Mouse (Mus musculus) C2C12 (cell line): ENCODE measurements around the gene Rgs7bp. TPM values are rescaled to one million over a fixed set of nuclear protein-coding genes. Genes with fewer than 3 reads are reported as not detected.

Experiments used
- H3K27me3 ChIP-seq: one replicate; pipeline ENCODE4 v1.6.1; 2011; ENCODE audit not compliant: control insufficient read depth, insufficient read depth, insufficient read length
- H3K36me3 ChIP-seq: one replicate; pipeline ENCODE4 v1.6.1; 2011; ENCODE audit not compliant: control insufficient read depth, insufficient read depth
- H3K4me3 ChIP-seq: one replicate; pipeline ENCODE4 v1.5.1; 2011; ENCODE audit warnings: mild to moderate bottlenecking, control low read depth; ENCODE audit not compliant: poor library complexity, insufficient read depth, severe bottlenecking
- H3K79me2 ChIP-seq: one replicate; pipeline ENCODE4 v1.6.1; 2011; ENCODE audit not compliant: control insufficient read depth, insufficient read depth
- H3K79me3 ChIP-seq: one replicate; pipeline ENCODE4 v1.6.1; 2011; ENCODE audit warnings: low read depth, control low read depth
- H3ac ChIP-seq: one replicate; pipeline ENCODE3; 2011; ENCODE audit warnings: low read depth; ENCODE audit not compliant: control insufficient read depth, insufficient read length
- CEBPB ChIP-seq: IDR thresholded peaks from one replicate; pipeline ENCODE4 v1.6.1; 2011; ENCODE audit warnings: low read depth, mild to moderate bottlenecking, control low read depth, moderate library complexity
- CTCF ChIP-seq: IDR thresholded peaks from one replicate; pipeline ENCODE4 v1.5.1; 2011; ENCODE audit not compliant: control insufficient read depth, insufficient read depth, insufficient read length
- FOSL1 ChIP-seq: IDR thresholded peaks from one replicate; pipeline ENCODE4 v1.8.0; 2011; ENCODE audit warnings: mild to moderate bottlenecking, low read length; ENCODE audit not compliant: poor library complexity, insufficient read depth, severe bottlenecking
- MAX ChIP-seq: IDR thresholded peaks from one replicate; pipeline ENCODE4 v1.6.1; 2011; ENCODE audit warnings: mild to moderate bottlenecking, control low read depth
- MYOD1 ChIP-seq: IDR thresholded peaks from one replicate; pipeline ENCODE4 v1.6.1; 2011; ENCODE audit warnings: low read depth; ENCODE audit not compliant: control insufficient read depth, insufficient read length
- MYOG ChIP-seq: IDR thresholded peaks from one replicate; pipeline ENCODE4 v1.6.1; 2011; ENCODE audit not compliant: control insufficient read depth, insufficient read length; ENCODE audit errors: extremely low read depth
- USF1 ChIP-seq: IDR thresholded peaks from one replicate; pipeline ENCODE4 v1.6.1; 2011; ENCODE audit warnings: low read depth, mild to moderate bottlenecking, control low read depth, moderate library complexity
- polyA plus RNA-seq: library from polyadenylated mRNA; unstranded; fragments of >200 nt; fragmentation: generic; extraction: Trizol; gene quantifications from one replicate; pipeline ENCODE4 v1.2.1, GENCODE M21; 2012; ENCODE audit warnings: missing spikeins

Gene Rgs7bp
- polyA plus RNA-seq, 1 experiment = not detected

- TF ChIP-seq CTCF = no peak
- TF ChIP-seq FOSL1 = no peak
- no peak for TF ChIP-seq MYOD1
- no peak for TF ChIP-seq MYOG
- TF ChIP-seq CEBPB = no peak
- no peak for TF ChIP-seq MAX
- TF ChIP-seq USF1 = no peak
- H3K27me3 ChIP-seq = no peaks in the 10 kb centered on the region
- no peak overlapping the region for H3ac ChIP-seq
- no peak overlapping the region for H3K4me3 ChIP-seq
- no peaks in the 10 kb centered on the region for H3K79me2 ChIP-seq
- H3K79me3 ChIP-seq = no peaks in the 10 kb centered on the region
- no peaks in the 10 kb centered on the region for H3K36me3 ChIP-seq
These were observed 6.1 kb downstream of the Rgs7bp start for GRCm38 (mm10) chr13:105048662-105049061.

DNA sequence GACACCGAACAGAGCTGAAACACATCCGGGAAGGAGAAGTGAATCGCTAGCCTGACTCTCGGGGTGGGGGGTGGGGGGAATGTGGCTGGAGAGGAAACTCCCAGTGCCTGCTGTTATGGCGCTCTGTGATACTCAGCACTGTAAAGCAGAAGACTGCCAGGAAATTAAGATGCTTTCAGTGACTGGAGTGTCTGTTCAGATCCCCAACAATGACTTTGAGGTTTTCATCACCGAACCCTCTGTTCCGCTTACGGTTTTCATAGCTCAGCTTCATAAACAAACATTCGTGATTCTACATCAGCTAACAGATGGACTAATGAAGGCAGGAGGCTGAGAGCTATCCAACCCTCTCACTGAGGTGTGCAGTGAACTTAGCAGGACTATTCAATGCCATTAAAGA, 7.4 kb downstream of the Rgs7bp start:
- H3K36me3 ChIP-seq = no peaks in the 10 kb centered on the region
- no peak overlapping the region for H3K4me3 ChIP-seq
- H3K27me3 ChIP-seq = no peaks in the 10 kb centered on the region
- no peak overlapping the region for H3ac ChIP-seq
- H3K79me2 ChIP-seq = no peaks in the 10 kb centered on the region
- TF ChIP-seq MAX (no peak), MYOG (no peak), CEBPB (no peak)
- H3K79me3 ChIP-seq = no peaks in the 10 kb centered on the region

DNA sequence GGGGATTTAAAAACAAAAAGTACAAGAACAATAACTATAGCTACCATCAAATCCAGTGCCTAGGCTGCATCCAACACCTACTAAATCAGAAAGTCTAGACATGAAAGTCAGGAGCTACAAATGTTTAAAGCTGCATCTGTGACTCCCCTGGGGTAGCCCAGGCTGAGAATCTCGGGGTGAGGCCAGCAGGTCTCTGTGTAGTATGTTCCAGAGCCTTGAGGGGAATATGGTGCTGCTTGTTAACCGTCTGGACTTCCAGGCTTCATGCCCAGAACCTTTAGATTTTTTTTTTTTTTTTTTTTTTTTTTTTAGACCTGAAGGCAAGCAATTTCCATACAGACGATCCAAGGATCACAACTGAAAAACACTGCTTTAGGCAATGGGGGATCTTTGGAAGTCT, 10.8 kb downstream of the Rgs7bp start:
- no peaks in the 10 kb centered on the region for H3K36me3 ChIP-seq
- no peak overlapping the region for H3ac ChIP-seq
- no peak overlapping the region for H3K4me3 ChIP-seq
- no peaks in the 10 kb centered on the region for H3K79me3 ChIP-seq
- no peaks in the 10 kb centered on the region for H3K27me3 ChIP-seq
- no peaks in the 10 kb centered on the region for H3K79me2 ChIP-seq
- TF ChIP-seq USF1 (no peak), CTCF (no peak), CEBPB (no peak)

DNA sequence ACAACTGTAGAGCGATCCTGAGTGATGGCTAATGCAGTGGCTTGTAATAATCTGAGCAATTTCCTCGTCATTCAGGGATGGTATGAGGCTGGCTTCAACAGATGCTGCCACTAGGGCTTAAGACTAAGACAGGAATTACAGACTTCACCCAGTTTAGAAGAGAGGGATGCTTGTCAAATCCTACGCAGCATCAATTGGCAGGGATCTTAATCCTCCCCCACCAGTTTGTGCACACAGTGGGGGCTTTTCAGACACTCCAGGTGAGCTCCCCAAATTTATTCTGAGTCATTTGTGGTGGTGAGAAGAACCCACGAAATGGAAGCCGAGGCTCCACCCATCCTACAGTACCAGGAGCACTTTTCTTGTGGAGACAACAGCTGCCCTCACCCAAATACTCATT, 16.4 kb downstream of the Rgs7bp start:
- Histone ChIP-seq H3K36me3 (no peaks in the 10 kb centered on the region), H3ac (no peak overlapping the region), H3K79me3 (no peaks in the 10 kb centered on the region), H3K4me3 (no peak overlapping the region), H3K79me2 (no peaks in the 10 kb centered on the region), H3K27me3 (no peaks in the 10 kb centered on the region)
- no peak for TF ChIP-seq CTCF
- no peak for TF ChIP-seq MYOG
- no peak for TF ChIP-seq FOSL1
- no peak for TF ChIP-seq MYOD1
- TF ChIP-seq MAX = no peak
- no peak for TF ChIP-seq USF1
- no peak for TF ChIP-seq CEBPB

DNA sequence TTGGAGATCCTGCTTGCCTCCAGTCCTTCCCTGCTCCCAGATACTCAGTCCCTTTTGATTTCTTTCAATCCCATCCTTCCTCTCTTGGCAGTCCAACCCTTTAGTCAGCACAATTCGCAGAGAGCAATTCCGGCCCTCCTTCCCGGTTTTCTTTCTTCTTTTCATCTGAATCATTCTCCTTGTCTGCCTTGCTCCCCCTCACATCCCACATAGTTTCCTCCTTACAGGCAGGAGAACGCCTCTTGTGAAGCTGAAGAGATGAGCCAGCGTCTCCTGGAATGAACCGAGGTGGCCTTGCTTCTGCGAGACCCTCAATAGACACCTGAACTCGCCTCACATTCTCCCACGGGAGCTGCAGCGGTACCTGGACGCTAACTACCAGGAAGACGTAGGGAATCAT, 16.9 kb downstream of the Rgs7bp start:
- Histone ChIP-seq H3K27me3 (no peaks in the 10 kb centered on the region), H3K4me3 (no peak overlapping the region), H3K79me3 (no peaks in the 10 kb centered on the region), H3K36me3 (no peaks in the 10 kb centered on the region), H3K79me2 (no peaks in the 10 kb centered on the region), H3ac (no peak overlapping the region)
- TF ChIP-seq MYOG (no peak), MAX (no peak), CEBPB (no peak), USF1 (no peak)

- H3K27me3 ChIP-seq = no peaks in the 10 kb centered on the region
These were observed 22.8 kb downstream of the Rgs7bp start for GRCm38 (mm10) chr13:105031882-105032281.

More at GRCm38 (mm10) chr13:105031882-105032281, 22.8 kb downstream of the Rgs7bp start:
- H3K4me3 ChIP-seq = no peak overlapping the region
- H3K79me3 ChIP-seq = no peaks in the 10 kb centered on the region
- H3K79me2 ChIP-seq = no peaks in the 10 kb centered on the region
- TF ChIP-seq USF1 (no peak), MYOG (no peak), CEBPB (no peak), MYOD1 (no peak), MAX (no peak), CTCF (no peak), FOSL1 (no peak)
- no peaks in the 10 kb centered on the region for H3K36me3 ChIP-seq
- H3ac ChIP-seq = no peak overlapping the region
